Mouse (Mus musculus): ENCODE data around the gene Cd200.

Cd200 gene

DNA sequence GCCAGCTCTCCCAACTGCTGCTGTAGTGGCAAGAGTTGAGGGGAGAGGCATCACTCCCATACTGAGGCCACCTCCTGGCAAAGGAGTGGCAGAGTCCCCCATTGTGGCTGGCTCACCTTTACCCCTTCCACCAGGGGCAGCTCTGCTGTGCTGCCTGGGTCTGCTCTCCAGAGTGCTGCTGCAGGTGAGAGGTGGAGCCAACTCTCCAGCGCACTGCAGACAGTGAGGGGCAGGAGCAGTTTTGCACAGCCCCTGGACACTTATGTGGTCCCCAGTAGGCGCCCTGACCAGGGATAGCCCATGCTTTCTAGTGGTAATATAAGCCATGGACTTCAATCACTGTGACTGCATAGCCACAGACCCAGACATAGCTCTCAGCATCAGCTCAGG lies 74.5 kb downstream of the Cd200 start:
- no peak for DNase-seq

DNA sequence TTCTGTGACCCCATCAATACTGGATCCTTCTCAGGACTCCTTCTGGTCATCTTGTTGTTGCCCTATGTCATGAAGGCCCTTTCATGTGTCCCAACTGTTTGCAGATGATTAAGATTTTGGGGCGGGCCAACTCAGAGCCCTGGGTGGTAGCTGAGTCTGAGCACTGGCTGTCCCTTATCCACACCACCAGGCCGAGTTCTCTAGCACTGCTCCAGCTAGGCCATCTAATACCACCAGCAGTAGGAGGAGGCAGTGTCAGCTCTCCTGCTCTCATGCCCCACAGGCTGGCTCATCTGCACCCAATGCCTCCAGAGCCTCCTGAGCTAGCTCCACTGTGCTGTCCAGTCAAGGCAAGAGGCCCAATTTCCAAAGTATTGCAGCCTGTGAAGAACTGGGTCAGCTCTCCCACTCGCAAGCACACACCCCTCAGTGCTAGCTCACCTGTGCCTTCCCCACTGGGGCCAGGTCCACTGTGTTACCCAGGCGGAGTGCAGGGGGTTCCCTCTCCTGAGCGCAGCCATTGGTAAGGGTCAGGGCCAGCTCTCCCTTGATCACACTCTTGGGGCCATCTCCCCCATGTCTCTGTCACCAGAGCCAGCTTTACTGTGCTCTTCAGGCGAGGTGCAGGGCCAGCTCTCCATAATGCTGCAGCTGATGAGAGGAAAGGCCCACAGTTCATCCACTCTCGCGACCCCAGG lies 75.0 kb downstream of the Cd200 start:
- DNase-seq: no peak

DNA sequence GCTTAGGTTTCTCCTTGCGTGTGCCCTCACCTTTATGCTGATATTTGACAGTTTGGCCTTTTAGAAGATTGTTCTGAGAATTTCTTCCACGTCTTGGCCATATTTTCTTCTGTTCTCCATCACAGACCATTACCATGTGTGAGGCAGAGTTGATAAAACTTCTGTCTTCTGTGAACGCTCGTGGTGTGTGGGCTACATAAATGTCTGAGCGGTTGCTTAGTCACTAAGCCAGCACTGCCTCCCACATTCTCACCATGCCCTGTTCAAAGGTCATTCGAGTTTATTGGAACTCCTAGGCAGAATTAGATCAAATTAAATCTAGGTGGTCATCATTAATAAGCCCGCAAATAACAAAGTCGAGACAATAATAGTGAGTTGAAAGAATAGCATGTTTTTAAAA lies 76.3 kb downstream of the Cd200 start:
- no peak for DNase-seq

Data from kidney, postnatal 36 days (tissue).